Mouse (Mus musculus) testis, adult 2 months (tissue): Measurements from ENCODE around the gene Cdon. TPM values are rescaled to one million over a fixed set of nuclear protein-coding genes. Genes with fewer than 3 reads are reported as not detected.

Experiments used
- H3K27ac ChIP-seq: fragments of 200-500 bp; 2 replicates; pipeline ENCODE4 v1.5.1; 2012; ENCODE audit warnings: low read depth, low read length; ENCODE audit not compliant: control insufficient read depth, insufficient read depth
- H3K27me3 ChIP-seq: fragments of 200-500 bp; 2 replicates; pipeline ENCODE4 v1.6.1; 2012; ENCODE audit warnings: mild to moderate bottlenecking, low read length, moderate library complexity; ENCODE audit not compliant: control insufficient read depth, insufficient read depth
- H3K36me3 ChIP-seq: fragments of 200-500 bp; 2 replicates; pipeline ENCODE4 v1.6.1; 2012; ENCODE audit warnings: mild to moderate bottlenecking, low read length; ENCODE audit not compliant: control insufficient read depth, insufficient read depth
- H3K4me1 ChIP-seq: fragments of 200-500 bp; 2 replicates; pipeline ENCODE4 v1.6.1; 2012; ENCODE audit warnings: low read length; ENCODE audit not compliant: control insufficient read depth, insufficient read depth
- H3K4me3 ChIP-seq: fragments of 200-500 bp; 2 replicates; pipeline ENCODE4 v1.5.1; 2012; ENCODE audit warnings: low read depth, mild to moderate bottlenecking, low read length, moderate library complexity, mixed read lengths; ENCODE audit not compliant: control insufficient read depth
- CTCF ChIP-seq: fragments of 200-500 bp; IDR thresholded peaks from 2 replicates; pipeline ENCODE4 v1.5.1; 2012; ENCODE audit warnings: low read depth, mild to moderate bottlenecking, inconsistent platforms, low read length, moderate library complexity; ENCODE audit not compliant: control insufficient read depth, insufficient read depth, insufficient replicate concordance
- POLR2A ChIP-seq: fragments of 200-500 bp; IDR thresholded peaks from 2 replicates; pipeline ENCODE4 v1.6.1; 2012; ENCODE audit warnings: low read depth, mild to moderate bottlenecking, inconsistent platforms, low read length, moderate library complexity; ENCODE audit not compliant: control insufficient read depth
- polyA plus RNA-seq: library from polyadenylated mRNA; depleted of rRNA; stranded (reverse); fragments of >200 nt; gene quantifications from 2 replicates; pipeline ENCODE4 v1.2.3, GENCODE M21; 2012

Cdon gene
- polyA plus RNA-seq, 1 experiment, result 2.0 TPM

GRCm38 (mm10) chr9:35499946-35500345 is 79.0 kb downstream of the Cdon start:
- H3K36me3 ChIP-seq, result no peaks in the 10 kb centered on the region
- no peaks in the 10 kb centered on the region for H3K27me3 ChIP-seq
- no peaks in the 10 kb centered on the region for H3K4me1 ChIP-seq
- H3K4me3 ChIP-seq, result no peak overlapping the region
- no peak overlapping the region for H3K27ac ChIP-seq
- TF ChIP-seq POLR2A, result no peak
- TF ChIP-seq CTCF, result no peak

- no peaks in the 10 kb centered on the region for H3K27me3 ChIP-seq
- no peaks in the 10 kb centered on the region for H3K36me3 ChIP-seq
- H3K4me1 ChIP-seq, result 0 out of 2 replicates have a peak, but pooled peaks cover 3% of the 10 kb centered on the region
- H3K4me3 ChIP-seq, result no peak overlapping the region
- no peak overlapping the region for H3K27ac ChIP-seq
- TF ChIP-seq CTCF (no peak), POLR2A (no peak)
Observed at GRCm38 (mm10) chr9:35502361-35503000, 81.6 kb downstream of the Cdon start.

GRCm38 (mm10) chr9:35508234-35508633 is 87.3 kb downstream of the Cdon start:
- Histone ChIP-seq H3K27me3 (no peaks in the 10 kb centered on the region), H3K27ac (no peak overlapping the region), H3K4me1 (0 out of 2 replicates have a peak, but pooled peaks cover 3% of the 10 kb centered on the region), H3K36me3 (no peaks in the 10 kb centered on the region), H3K4me3 (no peak overlapping the region)
- TF ChIP-seq POLR2A (no peak), CTCF (no peak)

GRCm38 (mm10) chr9:35513900-35514299 is 93.0 kb downstream of the Cdon start:
- no peaks in the 10 kb centered on the region for H3K27me3 ChIP-seq
- TF ChIP-seq CTCF (no peak), POLR2A (no peak)

GRCm38 (mm10) chr9:35516182-35516581 is 95.3 kb downstream of the Cdon start:
- no peak overlapping the region for H3K4me3 ChIP-seq
- H3K27me3 ChIP-seq, result no peaks in the 10 kb centered on the region
- no peak for TF ChIP-seq CTCF
- TF ChIP-seq POLR2A, result no peak
- H3K36me3 ChIP-seq, result no peaks in the 10 kb centered on the region
- no peak overlapping the region for H3K27ac ChIP-seq
- H3K4me1 ChIP-seq, result peaks cover 2% of the 10 kb centered on the region; the same call in 1 of the 2 replicates

More at GRCm38 (mm10) chr9:35513900-35514299, 93.0 kb downstream of the Cdon start:
- Histone ChIP-seq H3K4me3 (no peak overlapping the region), H3K36me3 (no peaks in the 10 kb centered on the region), H3K27ac (no peak overlapping the region), H3K4me1 (peaks cover 2% of the 10 kb centered on the region; the same call in 1 of the 2 replicates)

- Histone ChIP-seq H3K27me3 (no peaks in the 10 kb centered on the region), H3K36me3 (no peaks in the 10 kb centered on the region), H3K4me1 (peaks cover 2% of the 10 kb centered on the region; the same call in 1 of the 2 replicates), H3K27ac (no peak overlapping the region), H3K4me3 (no peak overlapping the region)
- TF ChIP-seq POLR2A (no peak), CTCF (no peak)
Observed at GRCm38 (mm10) chr9:35516711-35517110, 95.8 kb downstream of the Cdon start.

GRCm38 (mm10) chr9:35518169-35518568 is 97.2 kb downstream of the Cdon start, which contains the start of gene Gm1113:
TSS of gene Gm1113 (minus strand) at chr9:35518269.
- TF ChIP-seq CTCF (no peak), POLR2A (no peak)
- H3K4me3 ChIP-seq, result no peak within 1 kb of the TSS
- no peaks in the 10 kb centered on the region for H3K36me3 ChIP-seq
- no peaks in the 10 kb centered on the region for H3K27me3 ChIP-seq
- H3K4me1 ChIP-seq, result peaks cover 2% of the 10 kb centered on the region; the same call in 1 of the 2 replicates
- no peak within 1 kb of the TSS for H3K27ac ChIP-seq

- Histone ChIP-seq H3K36me3 (no peaks in the 10 kb centered on the region), H3K4me1 (peaks cover 10% of the 10 kb centered on the region), H3K27me3 (no peaks in the 10 kb centered on the region), H3K4me3 (no peak overlapping the region), H3K27ac (no peak overlapping the region)
- no peak for TF ChIP-seq POLR2A
- TF ChIP-seq CTCF, result no peak
Observed at GRCm38 (mm10) chr9:35520631-35521348, 99.9 kb downstream of the Cdon start.
